Comparison of ENCODE assay signal across 9 mouse cellular contexts in genomic region chr12:87017041-87017440, GRCm38 (mm10). TPM values are rescaled to one million over a fixed set of nuclear protein-coding genes. Genes with fewer than 3 reads are reported as not detected.
A peak's percentile ranks its signal among the peaks of the same experiment; 100 is the strongest.
DNase-seq lines count a peak whose midpoint lies in the region; ATAC-seq and TF ChIP-seq lines count a peak whose summit lies in the region.
"Had no signal": no experiment of that assay in that cellular context is flagged by ENCODE, and none has a peak within 500 bp of the region (broad histone marks: within the 10 kb centered on the region; RNA-seq: fewer than 3 reads in every experiment).

No protein-coding gene starts in this region.

- H3K36me3 ChIP-seq in kidney, adult 2 months (ENCODE audit: control insufficient read depth, insufficient read depth, low read length) = no peaks in the 10 kb centered on the region
- H3K36me3 ChIP-seq in kidney, embryonic 14.5 days (ENCODE audit: control insufficient read depth, insufficient read depth, low read length) = no peaks in the 10 kb centered on the region
- H3K36me3 ChIP-seq in E14TG2a.4 (ENCODE audit: insufficient read depth, low read length) = no peaks in the 10 kb centered on the region
- no peaks in the 10 kb centered on the region for H3K36me3 ChIP-seq in forebrain, embryonic 13.5 days (ENCODE audit: poor library complexity, severe bottlenecking)
- H3K36me3 ChIP-seq: stomach, embryonic 15.5 days had no signal

- TF ChIP-seq CTCF in kidney, adult 2 months (conservative IDR thresholded peaks at IDR 0.05; ENCODE audit: insufficient read depth, insufficient read length, low read depth, low read length) = peak; percentile 55
- TF ChIP-seq CTCF in E14TG2a.4 (conservative IDR thresholded peaks at IDR 0.05; ENCODE audit: low read length) = peak; percentile 98

- no peak for ATAC-seq in kidney, embryonic 14.5 days (ENCODE audit: low FRiP score, low TSS enrichment)
- no peak for ATAC-seq in forebrain, embryonic 13.5 days

- WGBS in kidney, adult 2 months = 50% methylated on average over 3 of the region's 3 CpGs
- 51% methylated on average over 3 of the region's 3 CpGs for WGBS in kidney, embryonic 14.5 days
- 44% methylated on average over 3 of the region's 3 CpGs for WGBS in forebrain, embryonic 13.5 days

- no peak overlapping the region for H3K4me2 ChIP-seq in kidney, embryonic 14.5 days (replicated peaks; ENCODE audit: low read depth, low read length)
- H3K4me2 ChIP-seq in forebrain, embryonic 13.5 days = no peak overlapping the region
- H3K4me2 ChIP-seq: stomach, embryonic 15.5 days had no signal

- no peaks in the 10 kb centered on the region for H3K4me1 ChIP-seq in kidney, adult 2 months (ENCODE audit: control insufficient read depth, insufficient read depth, low read length)
- no peaks in the 10 kb centered on the region for H3K4me1 ChIP-seq in kidney, embryonic 14.5 days (ENCODE audit: control insufficient read depth, insufficient read depth, low read length)
- H3K4me1 ChIP-seq in E14TG2a.4 (replicated peaks; ENCODE audit: low read depth, low read length) = peaks cover 4% of the 10 kb centered on the region
- H3K4me1 ChIP-seq in forebrain, embryonic 13.5 days = no peaks in the 10 kb centered on the region
- H3K4me1 ChIP-seq: stomach, embryonic 15.5 days had no signal

- H3K9ac ChIP-seq in kidney, embryonic 14.5 days (ENCODE audit: low read depth, low read length) = no peak overlapping the region
- no peak overlapping the region for H3K9ac ChIP-seq in forebrain, embryonic 13.5 days
- H3K9ac ChIP-seq: stomach, embryonic 15.5 days had no signal

- H3K9me3 ChIP-seq in kidney, embryonic 14.5 days (ENCODE audit: control insufficient read depth, low read length) = no peaks in the 10 kb centered on the region
- no peaks in the 10 kb centered on the region for H3K9me3 ChIP-seq in E14TG2a.4 (ENCODE audit: low read length)
- no peaks in the 10 kb centered on the region for H3K9me3 ChIP-seq in forebrain, embryonic 13.5 days (replicated peaks)
- H3K9me3 ChIP-seq: stomach, embryonic 15.5 days had no signal

- TF ChIP-seq POLR2A in kidney, adult 2 months (IDR thresholded peaks at IDR 0.05; ENCODE audit: low read depth, low read length) = no peak

- no peak overlapping the region for H3K27ac ChIP-seq in kidney, adult 2 months (ENCODE audit: insufficient read depth, low read depth, low read length)
- H3K27ac ChIP-seq in kidney, embryonic 14.5 days (ENCODE audit: low read depth, low read length) = no peak overlapping the region
- no peak overlapping the region for H3K27ac ChIP-seq in forebrain, embryonic 13.5 days
- H3K27ac ChIP-seq: stomach, embryonic 15.5 days had no signal

- peak; percentile 26 for DNase-seq in kidney, adult 2 months
- DNase-seq in T-cell, adult 2 months (ENCODE audit: low spot score) = peak; percentile 4
- DNase-seq in kidney, postnatal 36 days = peak; percentile 19 to 69
- DNase-seq in neural tube, embryonic 10.5 days (ENCODE audit: extremely low spot score, low spot score) = no peak
- DNase-seq in layer of hippocampus, adult 18-20 months (ENCODE audit: low spot score in 2 of 2) = no peak

- H3K4me3 ChIP-seq in kidney, adult 2 months (ENCODE audit: insufficient read depth, low read depth, low read length) = no peak overlapping the region
- H3K4me3 ChIP-seq in kidney, embryonic 14.5 days (ENCODE audit: low read length) = no peak overlapping the region
- no peak overlapping the region for H3K4me3 ChIP-seq in E14TG2a.4 (replicated peaks; ENCODE audit: low read length)
- H3K4me3 ChIP-seq in forebrain, embryonic 13.5 days = no peak overlapping the region
- H3K4me3 ChIP-seq: stomach, embryonic 15.5 days had no signal

- H3K27me3 ChIP-seq in kidney, adult 2 months (replicated peaks; ENCODE audit: control insufficient read depth, insufficient read depth, low read length) = no peaks in the 10 kb centered on the region
- no peaks in the 10 kb centered on the region for H3K27me3 ChIP-seq in kidney, embryonic 14.5 days (ENCODE audit: control insufficient read depth, insufficient read depth, low read length)
- H3K27me3 ChIP-seq in E14TG2a.4 (ENCODE audit: insufficient read depth, low read length) = 0 out of 2 replicates have a peak, but pooled peaks cover 6% of the 10 kb centered on the region
- H3K27me3 ChIP-seq in forebrain, embryonic 13.5 days = no peaks in the 10 kb centered on the region
- H3K27me3 ChIP-seq: stomach, embryonic 15.5 days had no signal

RNA-seq across cellular contexts. Expression of gene Tmem63c, which starts 4.1 kb away (rescaled TPM):
- polyA plus RNA-seq in kidney, adult 2 months (2012; rRNA removed) = 0.10 and 0.19 TPM in 2 replicates
- 0.08 TPM in 1 of 2 replicates, not detected in the other for polyA plus RNA-seq in kidney, embryonic 14.5 days (2014; fragmentation: Nextera tagmentation; extraction: Ambion mirVana)
- 1.6 and 2.2 TPM in 2 replicates for polyA plus RNA-seq in forebrain, embryonic 13.5 days (2015; fragmentation: Nextera tagmentation; extraction: Ambion mirVana)
- total RNA-seq in layer of hippocampus, adult 18-20 months (2021) = 10 to 100 TPM; 34.9 to 35.3 TPM

RNA-seq across cellular contexts. Expression of gene Zdhhc22, which starts 26.8 kb away (rescaled TPM):
- polyA plus RNA-seq in kidney, adult 2 months (2012; rRNA removed) = 0.14 TPM in 1 of 2 replicates, not detected in the other
- polyA plus RNA-seq in kidney, embryonic 14.5 days (2014; fragmentation: Nextera tagmentation; extraction: Ambion mirVana) = not detected in 2 replicates
- 2.3 and 2.7 TPM in 2 replicates for polyA plus RNA-seq in forebrain, embryonic 13.5 days (2015; fragmentation: Nextera tagmentation; extraction: Ambion mirVana)
- 1 to 10 TPM; 7.9 TPM for total RNA-seq in layer of hippocampus, adult 18-20 months (2021)

Comparison
In these comparisons a context has a peak if more than half of its experiments do, and no peak if none do; other contexts are left out.
1. DNase-seq: peak in kidney, adult 2 months (single experiment), T-cell, adult 2 months (single experiment) and kidney, postnatal 36 days (2 of 2); none in neural tube, embryonic 10.5 days (single experiment) and layer of hippocampus, adult 18-20 months (0 of 2).